Mouse (Mus musculus) urinary bladder, adult 2 months (tissue): ENCODE results near the gene Myh11. TPM values are rescaled to one million over a fixed set of nuclear protein-coding genes. Genes with fewer than 3 reads are reported as not detected.

Source experiments
- DNase-seq: peaks from one replicate; pipeline ENCODE4 v3.0.0; 2022; ENCODE audit warnings: low spot score
- polyA plus RNA-seq: library from polyadenylated mRNA; depleted of rRNA; stranded (reverse); fragments of >200 nt; gene quantifications from 2 replicates; pipeline ENCODE4 v1.2.3, GENCODE M21; 2012; rRNA removed

The Myh11 gene
- polyA plus RNA-seq = 1,679 and 3,228 TPM in 2 replicates

DNA sequence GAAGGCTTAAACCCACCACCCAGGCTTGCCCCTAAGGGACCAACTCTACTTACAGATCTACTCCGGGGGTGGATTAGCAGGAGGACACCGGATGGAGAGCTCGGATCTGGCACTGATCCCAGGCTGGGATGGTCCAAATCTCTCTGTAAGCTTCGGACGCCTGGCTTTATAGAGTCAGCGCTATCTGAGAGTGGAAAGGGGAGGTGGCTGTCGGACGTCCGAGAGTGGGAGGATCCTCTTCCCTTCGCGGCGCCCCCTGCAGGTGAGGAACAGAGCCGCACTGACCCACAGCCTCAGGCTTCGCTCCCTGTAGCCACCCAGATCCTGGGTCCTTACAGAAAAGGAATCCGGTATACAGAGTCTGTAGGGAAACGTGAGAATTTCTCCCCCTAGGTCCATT lies at the start of gene Myh11:
Myh11 (minus strand) TSS at position 150 of the 400 bp plus-strand sequence.
- peak; percentile 69 for DNase-seq

DNA sequence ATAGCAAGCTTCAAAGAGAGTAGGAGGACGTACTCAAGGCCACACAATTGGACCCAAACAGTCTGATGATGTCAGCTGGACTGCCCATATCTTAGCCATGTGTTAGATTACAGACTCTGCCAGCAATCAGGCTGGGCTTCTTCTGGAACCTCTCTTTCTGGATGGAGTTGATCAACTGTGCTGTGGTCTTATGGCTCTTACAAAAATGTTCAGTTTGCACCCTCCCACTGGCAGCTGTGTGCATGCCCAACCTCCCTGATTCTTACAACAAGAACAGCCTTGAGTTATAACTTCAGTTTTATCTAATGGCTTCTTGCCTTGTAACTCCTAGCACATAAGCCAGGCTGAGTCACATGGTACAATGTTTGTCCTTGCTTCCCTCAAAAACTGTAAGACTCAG lies 37.0 kb upstream of the Myh11 start:
- DNase-seq = no peak

DNA sequence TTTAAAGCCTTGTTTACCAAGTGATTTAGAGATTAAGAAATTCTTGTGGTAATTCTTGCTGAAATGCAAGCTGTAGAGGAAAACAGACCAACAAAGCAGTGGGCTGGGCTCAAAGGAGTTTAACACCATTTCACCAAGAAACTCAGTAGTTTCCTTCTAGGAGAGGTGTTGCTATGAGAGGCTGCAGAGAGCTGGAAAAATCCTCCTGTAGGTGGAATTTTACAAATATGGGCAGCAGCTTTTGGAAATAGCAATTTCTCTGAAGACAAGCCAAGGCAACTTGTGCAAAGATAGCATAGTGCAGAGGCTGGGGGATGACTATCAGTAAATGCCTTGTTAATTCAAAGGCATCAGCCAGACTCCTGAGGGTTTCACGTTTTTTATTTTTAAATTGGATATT lies 29.3 kb upstream of the Myh11 start:
- DNase-seq = no peak

DNA sequence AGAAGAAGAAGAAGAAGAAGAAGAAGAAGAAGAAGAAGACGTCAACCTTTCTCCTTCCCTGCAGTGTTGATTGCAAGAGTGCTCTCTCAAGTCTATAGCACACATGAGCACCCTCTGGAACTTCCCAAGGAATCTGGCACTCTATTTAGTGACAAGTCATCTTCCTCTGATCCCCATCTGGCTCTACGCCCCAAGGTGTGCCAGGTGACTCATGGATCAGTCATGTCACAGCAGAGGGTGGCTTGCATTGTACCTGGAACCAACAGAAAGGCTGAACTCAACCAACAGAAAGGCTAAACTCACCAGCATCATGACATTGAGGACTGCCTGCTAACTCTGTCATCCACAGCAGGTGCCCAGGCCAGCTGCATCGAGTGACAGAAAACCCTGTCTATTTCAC lies 28.5 kb upstream of the Myh11 start:
- no peak for DNase-seq

GRCm38 (mm10) chr16:14316884-14317876 lies 26.0 kb upstream of the Myh11 start, which contains the start of gene Fopnl:
TSS of gene Fopnl (minus strand) at chr16:14317405.
- peak; percentile 90 for DNase-seq

DNA sequence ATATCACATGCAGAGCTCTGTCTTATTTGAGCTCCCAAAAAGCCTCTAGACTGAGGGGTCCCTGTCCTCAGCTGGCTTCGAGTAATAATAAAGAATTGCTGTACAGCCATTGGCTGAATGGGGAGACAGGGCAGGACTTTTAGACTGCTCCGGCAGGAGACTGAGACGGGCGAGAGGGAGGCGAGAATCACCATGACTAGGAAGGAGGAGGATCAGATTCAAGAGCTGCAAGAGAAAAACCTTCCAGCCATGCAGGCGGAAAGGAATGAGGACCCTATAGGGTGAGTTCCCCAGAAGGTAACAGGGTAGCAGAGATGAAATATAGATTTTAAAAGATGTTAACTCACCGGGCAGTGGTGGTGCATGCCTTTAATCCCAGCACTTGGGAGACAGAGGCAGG lies 21.7 kb upstream of the Myh11 start:
- no peak for DNase-seq

- no peak for DNase-seq
Measured at GRCm38 (mm10) chr16:14311371-14311770, 20.2 kb upstream of the Myh11 start.

GRCm38 (mm10) chr16:14309833-14310232 lies 18.7 kb upstream of the Myh11 start:
- no peak for DNase-seq

GRCm38 (mm10) chr16:14308245-14309073 lies 17.3 kb upstream of the Myh11 start:
- no peak for DNase-seq

GRCm38 (mm10) chr16:14307373-14307772 lies 16.2 kb upstream of the Myh11 start:
- DNase-seq = no peak

DNA sequence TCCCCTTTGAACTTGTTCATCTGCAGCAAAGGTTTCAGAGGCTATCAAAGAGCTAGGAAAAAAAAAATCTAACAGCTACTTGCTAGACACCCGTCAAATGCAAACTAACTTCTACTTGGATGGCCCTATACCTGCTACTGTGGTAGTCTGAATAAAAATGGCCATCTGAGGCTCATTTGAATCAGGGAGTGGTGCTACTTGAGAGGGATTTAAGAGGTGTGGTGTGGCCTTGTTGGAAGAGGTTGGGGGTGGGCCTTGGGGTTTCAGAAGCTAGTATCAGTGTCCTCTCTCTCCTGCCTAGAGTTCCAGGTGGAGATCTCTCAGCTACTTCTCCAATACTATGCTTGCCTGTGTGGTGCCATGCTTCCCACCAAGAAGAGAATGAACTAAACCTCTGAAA lies 15.3 kb upstream of the Myh11 start:
- no peak for DNase-seq

GRCm38 (mm10) chr16:14304791-14305190 lies 13.6 kb upstream of the Myh11 start:
- no peak for DNase-seq

DNA sequence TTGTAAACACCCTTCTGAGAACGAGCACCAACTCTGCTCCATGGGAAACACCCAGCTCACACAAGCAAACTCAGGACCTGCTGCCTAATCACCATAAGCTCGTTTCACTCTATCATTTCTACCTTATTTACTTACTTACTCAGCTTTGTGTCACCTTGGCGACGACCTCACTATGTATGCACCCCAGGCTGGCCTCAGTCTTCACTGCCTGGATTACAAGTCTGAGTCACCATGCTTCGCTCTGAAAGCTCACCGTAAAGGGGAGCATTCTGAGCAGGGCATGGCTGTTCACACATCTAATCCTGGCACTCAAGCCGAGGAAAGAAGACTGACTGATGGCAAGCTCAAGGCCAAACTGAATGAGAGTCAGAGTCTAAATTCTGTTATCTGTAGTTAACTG lies 12.5 kb upstream of the Myh11 start:
- DNase-seq = no peak

- no peak for DNase-seq
Measured at GRCm38 (mm10) chr16:14303148-14303547, 12.0 kb upstream of the Myh11 start.

- no peak for DNase-seq
Measured at GRCm38 (mm10) chr16:14298461-14298860, 7.3 kb upstream of the Myh11 start.

GRCm38 (mm10) chr16:14297746-14298145 lies 6.6 kb upstream of the Myh11 start:
- DNase-seq = no peak

- DNase-seq = no peak
Measured at GRCm38 (mm10) chr16:14297137-14297536, 6.0 kb upstream of the Myh11 start.

DNA sequence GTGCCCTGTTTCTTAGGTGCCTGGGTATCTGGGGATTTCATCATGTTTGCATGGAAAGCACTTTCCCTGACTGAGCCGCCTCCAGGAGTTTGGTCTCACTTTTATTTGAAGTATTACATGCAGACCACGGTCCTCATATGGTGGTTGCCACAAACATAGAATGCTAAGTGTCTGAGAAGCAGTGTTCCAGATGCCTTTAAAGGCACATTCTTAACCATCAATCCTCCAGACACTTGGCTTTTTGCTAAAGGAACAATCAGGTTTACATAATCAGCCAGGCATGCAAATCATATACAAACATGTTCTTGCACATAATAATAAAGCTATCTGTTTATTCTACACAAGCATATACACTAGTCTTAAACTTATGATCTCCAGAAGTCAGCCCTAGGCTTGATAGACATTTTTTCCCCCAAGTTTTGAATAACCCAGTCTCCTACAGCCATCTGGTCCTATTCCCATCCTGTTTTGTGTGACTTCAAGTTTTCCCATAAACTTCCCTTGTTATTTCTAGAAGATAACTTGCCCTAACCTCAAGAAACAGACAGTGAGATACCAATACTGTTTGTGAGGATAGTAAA lies 5.5 kb upstream of the Myh11 start:
- no peak for DNase-seq

GRCm38 (mm10) chr16:14295291-14295690 lies 4.1 kb upstream of the Myh11 start:
- no peak for DNase-seq

DNA sequence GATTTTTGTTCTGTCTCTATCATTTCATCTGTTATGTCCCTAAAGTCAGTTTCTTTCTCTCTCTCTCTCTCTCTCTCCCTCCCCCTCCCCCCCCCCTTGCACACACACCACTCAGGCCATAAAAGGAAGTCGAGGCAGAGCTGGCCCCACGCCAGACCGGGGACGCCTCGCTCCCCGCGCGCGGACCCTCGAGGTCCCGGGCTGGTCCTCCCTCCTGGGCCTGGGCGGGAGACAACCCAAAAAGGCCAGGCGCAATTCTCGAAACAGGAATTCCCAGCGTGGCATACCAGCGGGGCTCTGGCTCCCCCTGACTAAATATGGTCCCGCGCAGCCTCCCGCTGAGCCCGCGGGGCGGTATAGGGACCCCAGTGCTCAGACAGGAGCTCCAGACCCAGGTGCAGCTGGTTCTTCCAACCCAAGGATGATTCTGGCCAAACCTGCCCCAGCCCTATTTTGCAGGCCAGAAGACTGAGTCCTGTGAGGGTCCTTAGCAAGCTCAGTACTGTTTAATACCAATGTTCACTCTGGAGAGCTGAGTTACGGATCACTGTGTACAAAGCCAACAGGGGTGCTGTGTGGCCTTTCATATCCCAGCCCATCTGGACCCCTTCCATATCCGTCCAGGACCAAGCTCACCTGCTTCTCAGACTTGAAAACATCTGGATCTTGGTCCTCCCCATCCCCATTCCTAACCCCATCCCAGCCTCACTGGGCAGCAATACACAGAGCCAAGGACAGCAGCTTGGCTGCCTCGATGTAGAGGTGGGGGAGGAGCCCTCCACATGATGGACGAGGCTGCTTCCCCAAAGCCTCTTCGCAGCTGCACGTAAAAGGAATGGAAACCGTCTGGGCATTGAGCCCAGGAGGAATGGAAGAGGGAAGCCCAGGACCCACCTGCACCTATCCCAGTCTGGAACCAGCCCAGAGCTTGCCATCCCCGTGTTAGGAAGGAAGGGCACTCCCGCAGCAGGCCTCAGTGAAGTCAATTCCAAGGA lies 1.3 kb upstream of the Myh11 start:
- peak; percentile 46 for DNase-seq
